Mouse (Mus musculus) small intestine, adult 2 months (tissue): Measurements from ENCODE around the gene Myh9. TPM values are rescaled to one million over a fixed set of nuclear protein-coding genes. Genes with fewer than 3 reads are reported as not detected.
"Not testable (repeated sequence)": the region's sequence is repeated elsewhere in the genome, so short reads cannot be mapped to it uniquely, and the experiment has no call there.

Experiments
- H3K27ac ChIP-seq: fragments of 200-500 bp; 2 replicates; pipeline ENCODE4 v1.5.1; 2012; ENCODE audit warnings: low read depth, low read length, control low read depth, inconsistent platforms; ENCODE audit not compliant: insufficient read depth
- H3K27me3 ChIP-seq: fragments of 200-500 bp; 2 replicates; pipeline ENCODE4 v1.6.1; 2012; ENCODE audit warnings: mild to moderate bottlenecking, moderate library complexity, low read length, inconsistent platforms; ENCODE audit not compliant: control insufficient read depth, insufficient read depth
- H3K36me3 ChIP-seq: fragments of 200-500 bp; 2 replicates; pipeline ENCODE4 v1.6.1; 2012; ENCODE audit warnings: mild to moderate bottlenecking, low read length, control low read depth, inconsistent platforms; ENCODE audit not compliant: control insufficient read depth, insufficient read depth
- H3K4me1 ChIP-seq: fragments of 200-500 bp; 2 replicates; pipeline ENCODE4 v1.6.1; 2012; ENCODE audit warnings: low read length, inconsistent platforms, mixed read lengths; ENCODE audit not compliant: control insufficient read depth, insufficient read depth, insufficient read length
- H3K4me3 ChIP-seq: fragments of 200-500 bp; 2 replicates; pipeline ENCODE4 v1.5.1; 2012; ENCODE audit warnings: low read depth, mild to moderate bottlenecking, control low read depth, inconsistent platforms, low read length, moderate library complexity
- CTCF ChIP-seq: fragments of 200-500 bp; IDR thresholded peaks from 2 replicates; pipeline ENCODE4 v1.5.1; 2012; ENCODE audit warnings: low read depth, mild to moderate bottlenecking, control low read depth, inconsistent platforms, low read length, moderate library complexity, mixed read lengths; ENCODE audit not compliant: insufficient replicate concordance, insufficient read length; ENCODE audit errors: extremely low read depth
- POLR2A ChIP-seq: fragments of 200-500 bp; IDR thresholded peaks from 2 replicates; pipeline ENCODE4 v1.6.1; 2012; ENCODE audit warnings: low read depth, mild to moderate bottlenecking, control low read depth, inconsistent platforms, low read length, moderate library complexity
- WGBS: fragments of 180-500 bp; shearing (Covaris S2); methylation state at CpG from one replicate; pipeline ENCODE4 v1.1.7; 2018; 5-methylcytosine and 5-hydroxymethylcytosine counted together
- polyA plus RNA-seq: library from polyadenylated mRNA; depleted of rRNA; stranded (reverse); fragments of >200 nt; gene quantifications from 2 replicates; pipeline ENCODE4 v1.2.3, GENCODE M21; 2012

Gene Myh9
- polyA plus RNA-seq, 1 experiment = 89.4 TPM

- WGBS = 40% methylated on average over 9 of the region's 9 CpGs
- Histone ChIP-seq H3K27ac (peak overlapping the region; percentile 83), H3K4me1 (peaks cover 2% of the 10 kb centered on the region; the same call in 1 of the 2 replicates), H3K4me3 (peak overlapping the region; percentile 49), H3K27me3 (no peaks in the 10 kb centered on the region), H3K36me3 (no peaks in the 10 kb centered on the region)
- TF ChIP-seq POLR2A = no peak
- 0 out of 2 replicates have a peak, but pooled peaks have one; percentile 4 for TF ChIP-seq CTCF
Measured at GRCm38 (mm10) chr15:77740511-77741297, 101.3 kb downstream of the Myh9 start.

GRCm38 (mm10) chr15:77733903-77734302, 108.1 kb downstream of the Myh9 start:
- 30% methylated on average over 4 of the region's 4 CpGs for WGBS
- Histone ChIP-seq H3K4me1 (peaks cover 13% of the 10 kb centered on the region; the same call in 1 of the 2 replicates), H3K4me3 (peak overlapping the region; percentile 40), H3K27ac (peak overlapping the region; percentile 65)
- not testable (repeated sequence) for H3K36me3 ChIP-seq, H3K27me3 ChIP-seq

- H3K27me3 ChIP-seq, H3K36me3 ChIP-seq: not testable (repeated sequence)
- Histone ChIP-seq H3K4me1 (peaks cover 13% of the 10 kb centered on the region; the same call in 1 of the 2 replicates), H3K27ac (peak overlapping the region; percentile 65), H3K4me3 (peak overlapping the region; percentile 40; the same call in 1 of the 2 replicates)
- WGBS = 41% methylated on average over 8 of the region's 8 CpGs
Measured at GRCm38 (mm10) chr15:77733380-77733779, 108.6 kb downstream of the Myh9 start.

- 89% methylated on average over 10 of the region's 10 CpGs for WGBS
- H3K36me3 ChIP-seq, H3K4me3 ChIP-seq, H3K27me3 ChIP-seq: not testable (repeated sequence)
- peaks cover 13% of the 10 kb centered on the region; the same call in 1 of the 2 replicates for H3K4me1 ChIP-seq
- peak overlapping the region; percentile 5 for H3K27ac ChIP-seq
Measured at GRCm38 (mm10) chr15:77732851-77733250, 109.1 kb downstream of the Myh9 start.

GRCm38 (mm10) chr15:77731605-77732004, 110.4 kb downstream of the Myh9 start:
- H3K27ac ChIP-seq = no peak overlapping the region
- no peaks in the 10 kb centered on the region for H3K27me3 ChIP-seq
- TF ChIP-seq POLR2A (no peak), CTCF (no peak)
- H3K4me3 ChIP-seq = no peak overlapping the region
- 95% methylated on average over 5 of the region's 5 CpGs for WGBS
- H3K4me1 ChIP-seq = peaks cover 13% of the 10 kb centered on the region; the same call in 1 of the 2 replicates
- no peaks in the 10 kb centered on the region for H3K36me3 ChIP-seq

GRCm38 (mm10) chr15:77728739-77729138, 113.2 kb downstream of the Myh9 start, which contains the start of gene Apol9b:
Apol9b (plus strand) TSS chr15:77729039.
- Histone ChIP-seq H3K27ac (peak within 1 kb of the TSS; percentile 75), H3K4me3 (peak within 1 kb of the TSS; percentile 45)
- H3K27me3 ChIP-seq, H3K36me3 ChIP-seq, H3K4me1 ChIP-seq: not testable (repeated sequence)
- 15% methylated on average over 1 of the region's 4 CpGs for WGBS

- not testable (repeated sequence) for H3K27me3 ChIP-seq, H3K36me3 ChIP-seq, H3K4me3 ChIP-seq, H3K27ac ChIP-seq, H3K4me1 ChIP-seq
- WGBS = 44% methylated on average over 3 of the region's 3 CpGs
Measured at GRCm38 (mm10) chr15:77727745-77728144, 114.2 kb downstream of the Myh9 start.

- not testable (repeated sequence) for H3K4me3 ChIP-seq, H3K4me1 ChIP-seq, H3K27ac ChIP-seq, H3K36me3 ChIP-seq, H3K27me3 ChIP-seq
- 0% methylated on average over 3 of the region's 3 CpGs for WGBS
Measured at GRCm38 (mm10) chr15:77727139-77727538, 114.8 kb downstream of the Myh9 start.

- not testable (repeated sequence) for H3K27me3 ChIP-seq, H3K36me3 ChIP-seq, H3K4me3 ChIP-seq, H3K4me1 ChIP-seq, H3K27ac ChIP-seq
- WGBS = 72% methylated on average over 6 of the region's 6 CpGs
Measured at GRCm38 (mm10) chr15:77725393-77726020, 116.5 kb downstream of the Myh9 start.

GRCm38 (mm10) chr15:77724208-77724911, 117.6 kb downstream of the Myh9 start:
- not testable (repeated sequence) for H3K36me3 ChIP-seq, H3K4me3 ChIP-seq, H3K27ac ChIP-seq, H3K4me1 ChIP-seq, H3K27me3 ChIP-seq
- 15% methylated on average over 3 of the region's 10 CpGs for WGBS
